Mouse (Mus musculus): Measurements from ENCODE around the gene Smok2b.
A peak's percentile ranks its signal among the peaks of the same experiment; 100 is the strongest.
"Not testable (repeated sequence)": the region's sequence is repeated elsewhere in the genome, so short reads cannot be mapped to it uniquely, and the experiment has no call there.

Smok2b gene

DNA sequence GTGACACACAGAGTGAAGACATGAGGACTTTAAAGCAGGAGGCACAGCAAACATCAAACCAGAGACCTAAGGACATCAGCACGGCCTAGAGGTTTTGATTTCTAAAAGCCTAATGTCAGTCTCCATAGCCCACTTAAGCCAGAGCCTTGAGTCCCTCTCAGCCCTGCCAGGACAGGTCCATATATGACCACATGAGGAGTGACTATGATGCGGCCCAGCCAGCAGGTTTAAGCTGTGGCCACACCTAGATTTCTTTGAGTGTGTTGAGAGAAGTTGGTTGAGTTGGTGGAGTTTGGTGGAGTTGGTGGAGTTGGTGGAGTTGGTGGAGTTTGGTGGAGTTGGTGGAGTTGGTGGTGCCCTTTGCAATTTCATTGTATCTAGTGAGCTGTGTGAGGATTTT, at the start of gene Smok2b:
Gene Smok2b, plus strand, starts transcription at position 301 of the 400 bp plus-strand sequence.
- not testable (repeated sequence) for DNase-seq

DNA sequence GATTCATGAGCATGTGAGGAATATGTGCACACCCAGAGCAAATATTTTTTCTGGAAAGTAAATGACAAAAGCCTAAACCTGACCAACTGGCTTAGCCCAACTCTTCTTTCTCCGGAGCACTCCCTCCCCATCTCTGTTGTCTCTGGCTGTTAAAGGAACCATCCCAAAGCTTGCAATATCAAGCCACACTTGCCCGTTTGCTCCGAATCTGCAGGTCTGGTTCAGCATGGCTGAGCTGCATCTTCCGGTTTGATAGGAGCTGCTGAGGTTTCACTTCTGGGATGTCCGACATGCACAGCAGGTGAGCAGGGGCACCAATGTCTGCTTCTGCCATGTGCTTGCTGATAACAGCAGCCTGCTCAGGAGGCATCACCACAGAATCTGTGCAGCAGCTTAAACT, 49.6 kb upstream of the Smok2b start:
- not testable (repeated sequence) for DNase-seq

- DNase-seq = not testable (repeated sequence)
Measured at GRCm38 (mm10) chr17:13182712-13183111, 47.3 kb upstream of the Smok2b start.

DNA sequence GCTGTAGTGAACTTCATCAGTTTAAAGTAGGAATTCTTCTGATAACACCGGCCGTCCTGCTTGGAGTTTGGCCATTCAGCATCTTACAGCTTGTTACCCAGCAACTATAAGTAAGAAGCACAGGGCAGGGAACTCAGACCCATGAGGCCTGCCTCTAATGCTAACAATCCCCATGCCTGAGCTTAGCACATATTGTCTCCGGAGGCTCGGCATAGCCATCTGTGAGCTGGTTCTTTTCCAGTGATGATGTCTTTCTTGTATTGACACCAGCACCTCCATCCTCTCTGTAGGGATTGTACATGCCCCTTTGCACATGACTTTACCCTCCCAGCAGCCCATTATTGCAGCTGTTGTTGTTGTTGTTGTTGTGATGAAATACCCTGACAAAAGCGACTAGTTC, 45.5 kb upstream of the Smok2b start:
- DNase-seq = not testable (repeated sequence)

DNA sequence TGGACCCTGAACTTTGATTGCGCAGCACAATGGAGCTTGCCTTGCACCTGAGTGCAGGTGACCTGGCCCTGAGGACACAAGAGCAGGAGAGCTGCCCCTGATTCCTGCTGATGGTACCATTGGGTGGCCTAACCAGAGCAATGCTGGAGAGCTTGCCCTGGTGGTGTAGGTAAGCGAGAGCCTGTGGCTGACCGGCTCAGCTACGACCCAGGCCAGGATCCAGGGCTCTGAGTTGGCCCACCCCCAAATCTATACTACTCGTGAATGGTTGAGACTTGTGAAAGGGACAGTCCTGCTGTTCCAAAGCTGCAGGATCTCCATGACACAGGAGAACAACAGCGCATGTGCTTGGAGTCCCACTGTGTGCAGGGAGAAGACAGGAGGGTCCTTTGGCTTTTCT, 43.5 kb upstream of the Smok2b start:
- DNase-seq = not testable (repeated sequence)

- DNase-seq = peak in 1 of 2 experiments; percentile 9
Measured at GRCm38 (mm10) chr17:13187621-13188020, 42.4 kb upstream of the Smok2b start.

GRCm38 (mm10) chr17:13188846-13189245, 41.2 kb upstream of the Smok2b start:
- DNase-seq = not testable (repeated sequence)

DNA sequence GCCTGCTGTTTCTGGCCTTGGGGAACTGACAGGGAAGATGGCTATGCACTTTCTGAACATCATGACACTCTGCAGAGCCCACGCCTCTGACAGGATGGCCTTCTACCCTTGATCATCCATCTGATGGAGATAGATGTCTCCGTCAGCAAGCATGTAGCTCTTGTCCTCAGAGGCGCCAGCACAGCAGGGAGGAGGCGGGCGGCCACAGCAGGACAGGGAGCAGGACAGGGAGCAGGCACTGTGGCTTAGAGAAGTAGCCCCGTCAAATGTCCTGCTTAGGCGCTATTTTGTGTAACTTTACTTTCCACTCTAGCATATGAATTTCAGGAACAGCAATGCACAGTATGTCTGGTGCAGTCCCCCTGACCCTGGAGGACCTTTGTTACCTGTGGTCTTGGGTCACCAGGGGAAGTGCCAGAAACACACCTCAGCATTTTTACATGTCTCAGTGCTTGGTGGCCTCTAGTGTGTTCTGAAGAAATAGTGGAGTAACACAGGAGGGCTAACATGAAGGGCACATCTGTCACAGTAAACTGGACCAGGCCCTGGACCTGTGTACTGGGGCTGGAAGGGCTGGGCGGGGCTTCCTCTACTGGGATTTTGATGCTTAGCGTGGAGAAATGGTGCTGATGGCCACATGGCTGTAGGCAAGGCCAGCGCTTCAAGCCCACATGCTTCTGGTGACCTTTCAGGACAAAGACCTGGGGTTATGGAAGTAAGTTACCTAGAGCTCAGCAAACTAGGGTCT, 39.0 kb upstream of the Smok2b start:
- DNase-seq = not testable (repeated sequence)

- peak in 1 of 2 experiments; percentile 17 for DNase-seq
Measured at GRCm38 (mm10) chr17:13196486-13196885, 33.6 kb upstream of the Smok2b start.

- DNase-seq = not testable (repeated sequence)
Measured at GRCm38 (mm10) chr17:13198812-13199211, 31.2 kb upstream of the Smok2b start.

DNA sequence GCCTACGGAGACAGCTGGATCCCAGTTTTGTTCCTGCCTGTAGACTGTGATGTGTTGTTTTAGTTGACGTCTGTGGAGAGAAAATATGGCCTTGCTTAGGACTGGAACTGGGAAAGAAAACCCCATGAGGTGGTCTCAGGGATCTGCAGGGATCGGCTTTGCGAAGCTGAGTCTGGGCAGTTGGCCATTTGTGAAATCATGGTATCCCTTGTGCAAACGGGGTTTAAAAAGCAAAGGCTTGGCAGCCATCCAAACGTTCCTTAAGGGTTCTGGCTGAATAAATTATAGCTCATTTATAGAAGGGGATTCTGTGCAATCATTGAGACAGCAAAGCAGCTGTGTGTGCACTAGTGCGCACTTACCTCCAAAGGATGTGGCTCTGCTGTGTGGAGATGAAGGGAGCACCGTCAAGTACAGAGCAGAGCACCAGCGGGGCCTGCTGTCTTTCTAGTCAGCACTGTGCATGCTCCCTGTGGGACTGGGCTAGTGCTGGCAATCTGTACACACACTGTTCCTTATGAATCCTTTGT, 30.1 kb upstream of the Smok2b start:
- DNase-seq = not testable (repeated sequence)

- not testable (repeated sequence) for DNase-seq
Measured at GRCm38 (mm10) chr17:13201551-13201950, 28.5 kb upstream of the Smok2b start.

DNA sequence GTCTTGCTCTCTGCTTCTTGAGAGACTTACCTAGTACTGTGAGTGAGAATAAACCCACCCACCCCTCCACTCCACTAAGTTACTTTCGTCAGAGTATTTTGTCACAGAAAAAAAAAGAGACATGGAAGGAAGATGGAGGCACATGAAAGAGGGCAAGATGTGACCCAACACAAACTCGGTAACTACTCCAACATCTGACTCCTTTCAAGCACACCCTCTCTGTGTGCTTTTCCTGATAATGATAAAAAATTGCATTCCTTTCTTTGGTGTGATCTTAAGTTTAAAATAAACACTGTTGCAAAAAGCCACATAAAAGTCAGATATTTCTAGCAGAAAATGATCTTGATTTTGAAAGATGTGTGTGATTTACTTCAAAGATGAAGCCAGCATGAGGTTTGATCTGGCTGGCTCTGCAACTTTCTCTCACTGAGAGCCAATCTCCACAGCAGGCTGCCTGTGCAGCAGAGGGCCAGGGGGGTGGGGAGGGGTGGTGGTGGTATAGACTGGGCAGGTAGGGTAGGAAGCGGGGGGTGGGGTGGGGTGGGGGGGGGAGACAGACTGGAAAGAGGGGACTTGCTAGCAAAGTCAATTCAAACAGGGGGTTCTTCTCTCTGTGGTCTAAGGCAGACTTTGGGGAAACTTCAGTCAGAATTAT, 27.5 kb upstream of the Smok2b start:
- not testable (repeated sequence) for DNase-seq

DNA sequence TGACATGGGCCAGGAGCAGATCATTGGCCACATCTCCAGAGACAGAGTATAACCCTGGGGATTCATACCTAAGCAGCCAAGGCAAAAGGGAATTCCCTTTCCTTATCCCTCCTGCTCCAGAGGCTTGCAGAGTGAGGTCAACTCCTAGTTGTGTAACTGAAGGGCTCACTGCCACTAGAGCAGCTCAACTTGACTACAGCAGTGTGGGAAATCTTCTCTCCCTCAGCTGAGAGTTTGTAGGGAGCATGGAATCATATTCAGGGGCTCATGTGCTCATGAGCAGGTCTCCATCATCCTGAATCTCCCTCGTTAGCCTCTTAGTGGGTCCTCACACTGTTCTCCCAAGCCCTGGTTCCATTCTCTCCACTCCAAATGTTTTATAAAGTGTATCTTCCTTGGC, 24.8 kb upstream of the Smok2b start:
- DNase-seq = not testable (repeated sequence)

- no peak for DNase-seq
Measured at GRCm38 (mm10) chr17:13206491-13206890, 23.6 kb upstream of the Smok2b start.

- DNase-seq = not testable (repeated sequence)
Measured at GRCm38 (mm10) chr17:13208460-13208859, 21.6 kb upstream of the Smok2b start.

DNA sequence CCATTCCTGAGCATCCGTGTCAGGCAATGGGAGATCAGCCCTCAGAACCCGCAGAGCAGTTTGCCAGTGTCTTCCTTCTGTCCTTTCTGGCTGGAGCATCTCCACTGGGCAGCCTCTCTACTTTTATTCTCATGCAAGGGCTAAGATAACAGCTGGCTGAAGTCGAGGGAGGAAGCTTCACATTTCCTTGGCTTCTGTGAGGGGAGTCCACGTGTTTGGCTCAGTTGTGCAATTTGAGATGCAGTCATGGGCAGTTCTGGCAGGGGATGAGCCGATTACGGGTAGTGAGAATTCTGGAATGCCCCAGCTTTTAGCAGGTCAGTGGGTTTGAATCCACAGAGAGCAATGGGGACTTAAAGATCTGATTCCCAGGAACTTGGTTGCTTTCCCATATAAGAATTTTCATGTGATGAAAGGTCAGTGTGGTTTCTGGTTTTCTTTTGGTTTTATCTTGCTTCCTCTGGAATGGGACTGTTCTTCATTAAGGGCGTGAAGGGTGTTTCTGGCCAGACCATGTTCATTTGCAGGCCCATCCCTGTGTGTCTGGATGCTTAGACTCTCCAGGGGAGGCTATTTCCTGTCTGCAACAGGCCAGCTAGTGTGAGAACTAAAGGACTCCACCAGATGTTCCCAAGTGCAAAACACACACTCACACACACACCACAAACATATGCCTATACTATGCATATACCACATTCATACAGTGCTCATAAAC, 17.8 kb upstream of the Smok2b start:
- no peak for DNase-seq

- no peak for DNase-seq
Measured at GRCm38 (mm10) chr17:13214169-13214568, 15.9 kb upstream of the Smok2b start.

- no peak for DNase-seq
Measured at GRCm38 (mm10) chr17:13215595-13215994, 14.5 kb upstream of the Smok2b start.

GRCm38 (mm10) chr17:13220888-13221287, 9.2 kb upstream of the Smok2b start, which contains the start of gene Smok2a:
Smok2a (plus strand) TSS chr17:13221188.
- no peak for DNase-seq

GRCm38 (mm10) chr17:13221921-13222320, 8.1 kb upstream of the Smok2b start:
- not testable (repeated sequence) for DNase-seq

DNA sequence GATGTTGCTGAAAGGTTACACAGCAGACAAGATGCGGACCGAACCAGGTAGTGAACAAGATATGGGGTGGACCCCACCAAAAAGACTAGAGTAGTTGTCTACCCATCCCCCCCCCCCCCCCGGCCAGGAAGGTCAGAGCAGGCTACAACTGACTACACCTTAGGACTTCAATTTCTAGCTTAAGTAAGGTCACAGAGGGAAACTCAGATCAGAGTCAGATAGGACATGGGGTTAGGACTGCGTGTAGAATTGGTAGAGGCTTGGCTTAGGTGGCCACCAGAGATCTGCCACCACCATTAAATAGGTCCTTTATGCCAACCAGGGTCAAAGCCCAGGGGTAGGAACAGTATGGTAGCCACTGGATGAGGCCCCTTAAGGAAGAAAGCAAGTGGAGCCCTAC, 9.4 kb downstream of the Smok2b start:
- DNase-seq = not testable (repeated sequence)
